Comparison of ENCODE assay signal across 8 mouse cellular contexts in the genomic region with DNA sequence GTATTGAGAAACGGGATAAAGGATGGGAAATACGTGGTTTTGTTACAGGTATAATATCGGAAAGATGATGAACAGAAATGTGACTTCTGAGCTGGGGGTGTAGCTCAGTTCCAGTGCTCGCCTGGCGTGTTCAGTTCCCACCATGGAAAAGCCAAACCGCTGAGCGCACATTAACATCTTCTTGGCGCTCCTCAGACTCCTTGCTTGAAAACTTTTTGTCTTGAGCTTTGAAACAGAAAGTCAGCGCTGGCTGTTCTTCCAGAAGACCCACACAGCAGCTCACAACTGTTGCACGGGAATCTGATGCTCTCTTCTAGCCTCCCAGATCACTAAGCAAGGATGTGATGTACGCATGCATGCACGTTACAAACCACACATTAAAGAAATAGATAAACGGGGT. TPM values are rescaled to one million over a fixed set of nuclear protein-coding genes. Genes with fewer than 3 reads are reported as not detected.
A peak's percentile ranks its signal among the peaks of the same experiment; 100 is the strongest.
DNase-seq lines count a peak whose midpoint lies in the region; ATAC-seq and TF ChIP-seq lines count a peak whose summit lies in the region.

No protein-coding gene starts in this region.

- H3K27me3 ChIP-seq in heart, embryonic 15.5 days: no peaks in the 10 kb centered on the region
- no peaks in the 10 kb centered on the region; the same call in 1 of the 2 replicates for H3K27me3 ChIP-seq in midbrain, embryonic 10.5 days (ENCODE audit: low read depth, poor library complexity, severe bottlenecking)

- H3K4me2 ChIP-seq in heart, embryonic 15.5 days: peak overlapping the region; percentile 73

- intact Hi-C loops in gastrocnemius, adult 2 months (cut with DNase I): no loop called here
- intact Hi-C loops in gastrocnemius, postnatal 14 days (cut with DNase I; ENCODE audit: low total_unique reads): no loop called here

- TF ChIP-seq POLR2A in bone marrow, adult 2 months (IDR thresholded peaks at IDR 0.05; ENCODE audit: borderline replicate concordance, control insufficient read depth, low read depth, low read length): no peak

- H3K4me1 ChIP-seq in bone marrow, adult 2 months (ENCODE audit: control insufficient read depth, insufficient read depth, low read length): no peaks in the 10 kb centered on the region; the same call in 1 of the 2 replicates
- peaks cover 23% of the 10 kb centered on the region for H3K4me1 ChIP-seq in heart, embryonic 15.5 days (replicated peaks)
- H3K4me1 ChIP-seq in midbrain, embryonic 10.5 days: peaks cover 41% of the 10 kb centered on the region

- TF ChIP-seq CTCF in gastrocnemius, adult 2 months (IDR thresholded peaks at IDR 0.05): no peak
- TF ChIP-seq CTCF in bone marrow, adult 2 months (IDR thresholded peaks at IDR 0.05; ENCODE audit: control insufficient read depth, insufficient read depth, low read length): no peak

- no peak overlapping the region for H3K27ac ChIP-seq in gastrocnemius, adult 2 months
- peak overlapping the region; percentile 28; the same call in 1 of the 2 replicates for H3K27ac ChIP-seq in bone marrow, adult 2 months (ENCODE audit: control insufficient read depth, insufficient read depth, low read depth, low read length, poor library complexity)
- peak overlapping the region; percentile 96; the same call in 1 of the 2 replicates for H3K27ac ChIP-seq in heart, embryonic 15.5 days
- H3K27ac ChIP-seq in midbrain, embryonic 10.5 days (replicated peaks): peak overlapping the region; percentile 100

- DNase-seq in gastrocnemius, adult 2 months: no peak
- DNase-seq in gastrocnemius, postnatal 14 days: no peak
- DNase-seq in midbrain, embryonic 10.5 days (ENCODE audit: low spot score): peak; percentile 37
- no peak for DNase-seq in right cerebral cortex, postnatal 10 days (ENCODE audit: low spot score in 2 of 2)
- no peak for DNase-seq in urinary bladder, postnatal 36 days (ENCODE audit: low spot score in 2 of 2)
- DNase-seq in gastrocnemius, postnatal 4 days (ENCODE audit: low spot score in 2 of 2): no peak

- no peaks in the 10 kb centered on the region for H3K36me3 ChIP-seq in heart, embryonic 15.5 days
- peaks cover 25% of the 10 kb centered on the region for H3K36me3 ChIP-seq in midbrain, embryonic 10.5 days

- H3K9ac ChIP-seq in heart, embryonic 15.5 days: 0 out of 2 replicates have a peak overlapping the region, but pooled peaks have one; percentile 71

- WGBS in bone marrow, adult 2 months: 32% methylated on average over 13 of the region's 13 CpGs
- WGBS in heart, embryonic 15.5 days: 29% methylated on average over 13 of the region's 13 CpGs
- WGBS in midbrain, embryonic 10.5 days: 19% methylated on average over 13 of the region's 13 CpGs

- ATAC-seq in heart, embryonic 15.5 days (replicated peaks; ENCODE audit: insufficient number of reproducible peaks, insufficient read depth, low FRiP score, low read depth): no peak

- no peaks in the 10 kb centered on the region for H3K9me3 ChIP-seq in heart, embryonic 15.5 days (replicated peaks)
- H3K9me3 ChIP-seq in midbrain, embryonic 10.5 days (replicated peaks): no peaks in the 10 kb centered on the region

- peak overlapping the region; percentile 90 for H3K4me3 ChIP-seq in gastrocnemius, adult 2 months
- peak overlapping the region; percentile 46 for H3K4me3 ChIP-seq in bone marrow, adult 2 months (replicated peaks; ENCODE audit: control insufficient read depth, low read depth, low read length)
- peak overlapping the region; percentile 93 for H3K4me3 ChIP-seq in heart, embryonic 15.5 days
- H3K4me3 ChIP-seq in midbrain, embryonic 10.5 days: peak overlapping the region; percentile 92

RNA-seq across cellular contexts. Expression of a gene that starts 1.2 kb away (rescaled TPM):
- total RNA-seq in gastrocnemius, adult 2 months (2021): under 1 TPM; 0.50 to 0.69 TPM
- total RNA-seq in gastrocnemius, postnatal 14 days (2021): 1 to 10 TPM; 3.8 to 3.9 TPM
- polyA plus RNA-seq in bone marrow, adult 2 months (2011; ENCODE audit: insufficient read depth, insufficient read length, low replicate concordance, missing spikeins): 56.7 and 73.7 TPM in 2 replicates
- 62.9 and 67.1 TPM in 2 replicates for polyA plus RNA-seq in heart, embryonic 15.5 days (2015; fragmentation: Nextera tagmentation; extraction: Ambion mirVana)
- 185 and 208 TPM in 2 replicates for polyA plus RNA-seq in midbrain, embryonic 10.5 days (2016; fragmentation: Nextera tagmentation; extraction: Ambion mirVana)
- 10 to 100 TPM; 16.9 to 17.0 TPM for total RNA-seq in gastrocnemius, postnatal 4 days (2021)

RNA-seq across cellular contexts. Expression of a gene that starts 41.2 kb away (rescaled TPM):
- total RNA-seq in gastrocnemius, adult 2 months (2021): 1 to 10 TPM; 4.8 to 6.7 TPM
- total RNA-seq in gastrocnemius, postnatal 14 days (2021): 10 to 100 TPM; 15.2 to 17.1 TPM
- 179 and 208 TPM in 2 replicates for polyA plus RNA-seq in bone marrow, adult 2 months (2011; ENCODE audit: insufficient read depth, insufficient read length, low replicate concordance, missing spikeins)
- polyA plus RNA-seq in heart, embryonic 15.5 days (2015; fragmentation: Nextera tagmentation; extraction: Ambion mirVana): 147 and 160 TPM in 2 replicates
- 180 and 183 TPM in 2 replicates for polyA plus RNA-seq in midbrain, embryonic 10.5 days (2016; fragmentation: Nextera tagmentation; extraction: Ambion mirVana)
- total RNA-seq in gastrocnemius, postnatal 4 days (2021): 10 to 100 TPM; 47.6 to 49.5 TPM

RNA-seq across cellular contexts. Expression of a gene that starts 41.4 kb away (rescaled TPM):
- total RNA-seq in gastrocnemius, adult 2 months (2021): 1 to 10 TPM; 5.2 to 5.7 TPM
- 1 to 10 TPM; 3.4 to 4.8 TPM for total RNA-seq in gastrocnemius, postnatal 14 days (2021)
- polyA plus RNA-seq in bone marrow, adult 2 months (2011; ENCODE audit: insufficient read depth, insufficient read length, low replicate concordance, missing spikeins): 16.5 and 17.3 TPM in 2 replicates
- 8.4 and 10.0 TPM in 2 replicates for polyA plus RNA-seq in heart, embryonic 15.5 days (2015; fragmentation: Nextera tagmentation; extraction: Ambion mirVana)
- polyA plus RNA-seq in midbrain, embryonic 10.5 days (2016; fragmentation: Nextera tagmentation; extraction: Ambion mirVana): 19.8 and 20.7 TPM in 2 replicates
- total RNA-seq in gastrocnemius, postnatal 4 days (2021): 10 to 100 TPM; 11.6 to 12.9 TPM
